Comparison of ENCODE assay signal across 8 mouse cellular contexts in genomic region chr14:31659501-31660181, GRCm38 (mm10). TPM values are rescaled to one million over a fixed set of nuclear protein-coding genes. Genes with fewer than 3 reads are reported as not detected.
DNase-seq lines count a peak whose midpoint lies in the region; ATAC-seq and TF ChIP-seq lines count a peak whose summit lies in the region.

No protein-coding gene starts in this region.

- no peak overlapping the region for H3K4me2 ChIP-seq in hindbrain, embryonic 12.5 days (replicated peaks)
- no peak overlapping the region for H3K4me2 ChIP-seq in hindbrain, embryonic 11.5 days (replicated peaks; ENCODE audit: low read depth, low read length)
- peak overlapping the region; percentile 48 for H3K4me2 ChIP-seq in CH12.LX (ENCODE audit: insufficient read depth, low read depth, poor library complexity, severe bottlenecking)
- H3K4me2 ChIP-seq in forebrain, embryonic 16.5 days (ENCODE audit: low read length), result no peak overlapping the region
- H3K4me2 ChIP-seq in hindbrain, postnatal 0 days (ENCODE audit: low read depth, low read length), result no peak overlapping the region

- dilution Hi-C loops in CH12.LX (cut with MboI; ENCODE audit: extremely low pct_ligation_motif_present, extremely low pct_unique_long_range_greater_than_20kb, low sequenced_read_pairs), result no loop called here

- no peak overlapping the region for H3K9ac ChIP-seq in hindbrain, embryonic 12.5 days
- no peak overlapping the region for H3K9ac ChIP-seq in hindbrain, embryonic 11.5 days (ENCODE audit: low read depth, low read length)
- H3K9ac ChIP-seq in CH12.LX (ENCODE audit: insufficient read depth, low read depth), result peak overlapping the region; percentile 5; the same call in 1 of the 2 replicates
- H3K9ac ChIP-seq in forebrain, embryonic 16.5 days (replicated peaks; ENCODE audit: low read depth, low read length), result 0 out of 2 replicates have a peak overlapping the region, but pooled peaks have one; percentile 15
- no peak overlapping the region; the same call in 1 of the 2 replicates for H3K9ac ChIP-seq in hindbrain, postnatal 0 days (replicated peaks; ENCODE audit: low read length)

- TF ChIP-seq EP300 in CH12.LX (IDR thresholded peaks at IDR 0.05; ENCODE audit: low read length), result peak; percentile 65

- ATAC-seq in hindbrain, embryonic 12.5 days (ENCODE audit: low FRiP score), result no peak
- ATAC-seq in hindbrain, embryonic 11.5 days (ENCODE audit: low FRiP score), result no peak
- ATAC-seq in forebrain, embryonic 16.5 days, result no peak
- no peak for ATAC-seq in hindbrain, postnatal 0 days

- no peak for TF ChIP-seq CTCF in CH12.LX (conservative IDR thresholded peaks at IDR 0.05 in 1 of 2, IDR thresholded peaks at IDR 0.05 in 1 of 2; ENCODE audit: low read depth in 2 of 2, low read length in 2 of 2)
- no peak for TF ChIP-seq CTCF in hindbrain, postnatal 0 days (IDR thresholded peaks at IDR 0.05; ENCODE audit: low read depth)

- H3K36me3 ChIP-seq in hindbrain, embryonic 12.5 days, result no peaks in the 10 kb centered on the region
- H3K36me3 ChIP-seq in hindbrain, embryonic 11.5 days (ENCODE audit: control insufficient read depth, insufficient read depth, low read length), result no peaks in the 10 kb centered on the region
- peaks cover 0 to 11% of the 10 kb centered on the region in 2 experiments for H3K36me3 ChIP-seq in CH12.LX (replicated peaks in 1 of 2; ENCODE audit: control insufficient read depth in 1 of 2, insufficient read depth in 1 of 2, low read length in 1 of 2)
- H3K36me3 ChIP-seq in forebrain, embryonic 16.5 days (ENCODE audit: control insufficient read depth, insufficient read depth), result no peaks in the 10 kb centered on the region
- no peaks in the 10 kb centered on the region for H3K36me3 ChIP-seq in hindbrain, postnatal 0 days (ENCODE audit: insufficient read depth, low read length)

- H3K27me3 ChIP-seq in hindbrain, embryonic 12.5 days, result no peaks in the 10 kb centered on the region
- H3K27me3 ChIP-seq in hindbrain, embryonic 11.5 days (ENCODE audit: control insufficient read depth, insufficient read depth, low read length), result no peaks in the 10 kb centered on the region
- H3K27me3 ChIP-seq in CH12.LX (replicated peaks), result no peaks in the 10 kb centered on the region
- H3K27me3 ChIP-seq in forebrain, embryonic 16.5 days (replicated peaks; ENCODE audit: control insufficient read depth, insufficient read depth, low read length), result no peaks in the 10 kb centered on the region
- H3K27me3 ChIP-seq in hindbrain, postnatal 0 days (ENCODE audit: insufficient read depth, low read length), result no peaks in the 10 kb centered on the region

- peaks cover 53% of the 10 kb centered on the region for H3K4me1 ChIP-seq in hindbrain, embryonic 12.5 days
- peaks cover 8% of the 10 kb centered on the region for H3K4me1 ChIP-seq in hindbrain, embryonic 11.5 days (replicated peaks; ENCODE audit: control insufficient read depth, insufficient read depth, low read length)
- peaks cover 34 to 96% of the 10 kb centered on the region in 2 experiments for H3K4me1 ChIP-seq in CH12.LX (ENCODE audit: control insufficient read depth in 1 of 2, insufficient read depth in 2 of 2)
- peaks cover 40% of the 10 kb centered on the region for H3K4me1 ChIP-seq in forebrain, embryonic 16.5 days (replicated peaks; ENCODE audit: control insufficient read depth, insufficient read depth, low read length)
- peaks cover 39% of the 10 kb centered on the region for H3K4me1 ChIP-seq in hindbrain, postnatal 0 days (ENCODE audit: insufficient read depth, low read length)

- peak overlapping the region; percentile 70 for H3K27ac ChIP-seq in hindbrain, embryonic 12.5 days
- no peak overlapping the region for H3K27ac ChIP-seq in hindbrain, embryonic 11.5 days (ENCODE audit: low read depth, low read length)
- peak overlapping the region; percentile 33 for H3K27ac ChIP-seq in CH12.LX (ENCODE audit: insufficient read depth, low read depth)
- H3K27ac ChIP-seq in forebrain, embryonic 16.5 days (ENCODE audit: low read length), result peak overlapping the region; percentile 31
- peak overlapping the region; percentile 99 for H3K27ac ChIP-seq in hindbrain, postnatal 0 days

- TF ChIP-seq RAD21 in CH12.LX (IDR thresholded peaks at IDR 0.05; ENCODE audit: low read depth, low read length), result no peak

- WGBS in hindbrain, embryonic 12.5 days, result 64% methylated on average over 10 of the region's 10 CpGs
- WGBS in hindbrain, embryonic 11.5 days, result 78% methylated on average over 10 of the region's 10 CpGs
- 25% methylated on average over 10 of the region's 10 CpGs for WGBS in forebrain, embryonic 16.5 days
- 36% methylated on average over 10 of the region's 10 CpGs for WGBS in hindbrain, postnatal 0 days

- in situ Hi-C loops in CH12.LX (cut with MboI; ENCODE audit: low pct_ligation_motif_present, low pct_unique_long_range_greater_than_20kb, low sequenced_read_pairs), result loop anchor here (10.0 kb wide), 2 partner anchors 285 to 425 kb away; partner anchors contain the start of genes Dph3 and Oxnad1

- no peaks in the 10 kb centered on the region for H3K9me3 ChIP-seq in hindbrain, embryonic 12.5 days (replicated peaks)
- H3K9me3 ChIP-seq in hindbrain, embryonic 11.5 days (ENCODE audit: control insufficient read depth, low read length), result no peaks in the 10 kb centered on the region
- H3K9me3 ChIP-seq in CH12.LX (replicated peaks; ENCODE audit: low read length), result no peaks in the 10 kb centered on the region
- H3K9me3 ChIP-seq in forebrain, embryonic 16.5 days (ENCODE audit: control insufficient read depth, low read length), result no peaks in the 10 kb centered on the region
- no peaks in the 10 kb centered on the region for H3K9me3 ChIP-seq in hindbrain, postnatal 0 days (ENCODE audit: low read length)

- H3K4me3 ChIP-seq in hindbrain, embryonic 12.5 days, result no peak overlapping the region
- H3K4me3 ChIP-seq in hindbrain, embryonic 11.5 days (ENCODE audit: low read depth, low read length), result no peak overlapping the region
- no peak overlapping the region for H3K4me3 ChIP-seq in CH12.LX (replicated peaks in 1 of 3; ENCODE audit: low read depth in 2 of 3, low read length in 2 of 3, poor library complexity in 1 of 3)
- no peak overlapping the region for H3K4me3 ChIP-seq in forebrain, embryonic 16.5 days (replicated peaks; ENCODE audit: low read length)
- no peak overlapping the region for H3K4me3 ChIP-seq in hindbrain, postnatal 0 days (ENCODE audit: low read length)

- no peak for TF ChIP-seq POLR2A in CH12.LX (IDR thresholded peaks at IDR 0.05; ENCODE audit: low read depth, low read length)

- no peaks in the 10 kb centered on the region; the same call in 1 of the 2 replicates for H3K79me2 ChIP-seq in CH12.LX (replicated peaks; ENCODE audit: control insufficient read depth, extremely low read depth, insufficient read depth, poor library complexity, severe bottlenecking)

- DNase-seq in hindbrain, embryonic 11.5 days (ENCODE audit: low spot score), result no peak
- DNase-seq in CH12.LX (ENCODE audit: extremely low read depth), result peak; percentile 77
- peak; percentile 53 for DNase-seq in hindbrain, postnatal 0 days (ENCODE audit: low spot score)
- DNase-seq in lung, postnatal 10 days, result peak; percentile 63
- no peak for DNase-seq in ovary, postnatal 14 days (ENCODE audit: low spot score)
- DNase-seq in spleen, postnatal 36 days (ENCODE audit: low spot score in 2 of 2), result no peak

TF ChIP-seq in CH12.LX, 34 proteins besides CTCF, POLR2A, EP300 and RAD21 (continues in another document):
- TF ChIP-seq IRF4 (IDR thresholded peaks at IDR 0.05; ENCODE audit: low read depth, low read length) (peak; percentile 5; the same call in 1 of the 2 replicates), RCOR1 (conservative IDR thresholded peaks at IDR 0.05; ENCODE audit: low read depth, low read length) (no peak), ETS1 (conservative IDR thresholded peaks at IDR 0.05; ENCODE audit: low read depth, low read length) (peak; percentile 83), UBTF (IDR thresholded peaks at IDR 0.05; ENCODE audit: low read depth, low read length) (no peak), BHLHE40 (IDR thresholded peaks at IDR 0.05; ENCODE audit: low read depth, low read length) (peak; percentile 81), JUND (conservative IDR thresholded peaks at IDR 0.05; ENCODE audit: low read depth, low read length) (peak; percentile 82), MEF2A (IDR thresholded peaks at IDR 0.05; ENCODE audit: borderline replicate concordance, low read depth, low read length) (peak; percentile 98), ELF1 (IDR thresholded peaks at IDR 0.05; ENCODE audit: low read depth, low read length) (peak; percentile 17; the same call in 1 of the 2 replicates)

RNA-seq across cellular contexts. Expression of gene Hacl1, which starts 18.6 kb away (rescaled TPM):
- polyA plus RNA-seq in hindbrain, embryonic 12.5 days (2016; fragmentation: Nextera tagmentation; extraction: Ambion mirVana), result 6.9 and 11.5 TPM in 2 replicates
- 9.4 and 12.3 TPM in 2 replicates for polyA plus RNA-seq in hindbrain, embryonic 11.5 days (2014; fragmentation: Nextera tagmentation; extraction: Ambion mirVana)
- total RNA-seq in CH12.LX (2012; rRNA removed) (14.3 and 20.2 TPM in 2 replicates), CH12.LX (2014; rRNA removed) (22.6 and 23.7 TPM in 2 replicates)
- polyA plus RNA-seq in CH12.LX (2012; ENCODE audit: insufficient read length, low read depth), result 13.6 and 13.7 TPM in 2 replicates
- 6.9 and 8.9 TPM in 2 replicates for polyA plus RNA-seq in forebrain, embryonic 16.5 days (2015; fragmentation: Nextera tagmentation; extraction: Ambion mirVana)
- total RNA-seq in hindbrain, postnatal 0 days (2014; rRNA removed), result 6.3 and 12.8 TPM in 2 replicates
- polyA plus RNA-seq in hindbrain, postnatal 0 days (2015; fragmentation: Nextera tagmentation; extraction: Ambion mirVana), result 10.9 and 11.3 TPM in 2 replicates

RNA-seq across cellular contexts. Expression of gene Btd, which starts 18.8 kb away (rescaled TPM):
- polyA plus RNA-seq in hindbrain, embryonic 12.5 days (2016; fragmentation: Nextera tagmentation; extraction: Ambion mirVana), result 20.2 and 20.8 TPM in 2 replicates
- polyA plus RNA-seq in hindbrain, embryonic 11.5 days (2014; fragmentation: Nextera tagmentation; extraction: Ambion mirVana), result 17.5 and 18.4 TPM in 2 replicates
- total RNA-seq in CH12.LX (2012; rRNA removed) (14.1 and 16.2 TPM in 2 replicates), CH12.LX (2014; rRNA removed) (22.5 and 23.0 TPM in 2 replicates)
- 18.2 and 25.4 TPM in 2 replicates for polyA plus RNA-seq in CH12.LX (2012; ENCODE audit: insufficient read length, low read depth)
- polyA plus RNA-seq in forebrain, embryonic 16.5 days (2015; fragmentation: Nextera tagmentation; extraction: Ambion mirVana), result 15.5 and 19.5 TPM in 2 replicates
- 30.8 and 42.4 TPM in 2 replicates for total RNA-seq in hindbrain, postnatal 0 days (2014; rRNA removed)
- polyA plus RNA-seq in hindbrain, postnatal 0 days (2015; fragmentation: Nextera tagmentation; extraction: Ambion mirVana), result 22.4 and 24.5 TPM in 2 replicates

RNA-seq across cellular contexts. Expression of gene Gm49387, which starts 19.0 kb away (rescaled TPM):
- polyA plus RNA-seq in hindbrain, embryonic 12.5 days (2016; fragmentation: Nextera tagmentation; extraction: Ambion mirVana), result 0.93 TPM in 1 of 2 replicates, not detected in the other
- polyA plus RNA-seq in hindbrain, embryonic 11.5 days (2014; fragmentation: Nextera tagmentation; extraction: Ambion mirVana), result 0.42 and 1.1 TPM in 2 replicates
- total RNA-seq in CH12.LX (2012; rRNA removed), result not detected in 2 replicates
- not detected in 2 replicates for total RNA-seq in CH12.LX (2014; rRNA removed)
- 0.71 TPM in 1 of 2 replicates, not detected in the other for polyA plus RNA-seq in CH12.LX (2012; ENCODE audit: insufficient read length, low read depth)
- not detected in 2 replicates for polyA plus RNA-seq in forebrain, embryonic 16.5 days (2015; fragmentation: Nextera tagmentation; extraction: Ambion mirVana)
- total RNA-seq in hindbrain, postnatal 0 days (2014; rRNA removed), result not detected in 2 replicates
- polyA plus RNA-seq in hindbrain, postnatal 0 days (2015; fragmentation: Nextera tagmentation; extraction: Ambion mirVana), result 1.2 TPM in 1 of 2 replicates, not detected in the other

Comparison
In these comparisons a context has a peak if more than half of its experiments do, and no peak if none do; other contexts are left out.
1. DNase-seq: peak in CH12.LX (single experiment), hindbrain, postnatal 0 days (single experiment) and lung, postnatal 10 days (single experiment); none in hindbrain, embryonic 11.5 days (single experiment), ovary, postnatal 14 days (single experiment) and spleen, postnatal 36 days (0 of 2).
2. H3K9ac ChIP-seq: peak in CH12.LX (single experiment) and forebrain, embryonic 16.5 days (single experiment); none in hindbrain, embryonic 12.5 days (single experiment), hindbrain, embryonic 11.5 days (single experiment) and hindbrain, postnatal 0 days (single experiment).